Mouse (Mus musculus) liver, embryonic 14.5 days (tissue): ENCODE measurements around the gene Fam189b.

Source experiments
- CTCF ChIP-seq: IDR thresholded peaks from 2 replicates; pipeline ENCODE4 v1.5.1; 2016; ENCODE audit warnings: antibody characterized with exemption, low read depth, control low read depth
- EP300 ChIP-seq: IDR thresholded peaks from 2 replicates; pipeline ENCODE4 v1.6.1; 2016; ENCODE audit warnings: antibody characterized with exemption, low read depth

DNA sequence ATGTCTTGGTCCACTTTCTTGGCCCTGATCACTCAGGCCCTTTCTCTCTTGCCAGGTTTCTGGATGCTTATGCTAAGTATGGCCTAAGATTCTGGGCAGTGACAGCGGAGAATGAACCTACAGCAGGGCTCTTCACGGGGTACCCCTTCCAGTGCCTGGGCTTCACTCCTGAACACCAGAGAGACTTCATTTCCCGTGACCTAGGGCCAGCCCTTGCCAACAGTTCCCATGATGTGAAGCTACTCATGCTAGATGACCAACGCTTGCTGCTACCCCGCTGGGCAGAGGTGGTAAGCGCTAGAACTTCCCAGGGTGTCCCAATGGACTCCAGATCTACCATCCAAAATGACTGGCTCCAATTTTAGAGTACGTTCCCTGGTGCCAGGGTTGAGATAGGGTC lies 23.1 kb downstream of the Fam189b start:
- no peak for TF ChIP-seq CTCF
- TF ChIP-seq EP300 = no peak
